Mouse (Mus musculus) forebrain, embryonic 15.5 days (tissue): Measurements from ENCODE around the gene Cavin4. TPM values are rescaled to one million over a fixed set of nuclear protein-coding genes. Genes with fewer than 3 reads are reported as not detected.

Source experiments
- ATAC-seq: fragments of 200-750 bp; cut with Nextera tagmentation; replicated peaks from 2 replicates; pipeline ENCODE4 v1.8.0; 2017; ENCODE audit warnings: mild to moderate bottlenecking, moderate TSS enrichment, moderate library complexity
- H3K27ac ChIP-seq: fragments of 300-500 bp; sonication (generic); replicated peaks from 2 replicates; pipeline ENCODE4 v1.5.1; 2015; ENCODE audit warnings: mild to moderate bottlenecking, inconsistent platforms
- H3K27me3 ChIP-seq: fragments of 300-500 bp; sonication (generic); 2 replicates; pipeline ENCODE4 v1.6.1; 2015; ENCODE audit warnings: inconsistent platforms
- H3K36me3 ChIP-seq: fragments of 300-500 bp; sonication (generic); 2 replicates; pipeline ENCODE4 v1.6.1; 2015; ENCODE audit warnings: mild to moderate bottlenecking, inconsistent platforms
- H3K4me1 ChIP-seq: fragments of 300-500 bp; sonication (generic); 2 replicates; pipeline ENCODE4 v1.6.1; 2015; ENCODE audit warnings: inconsistent platforms
- H3K4me2 ChIP-seq: fragments of 300-500 bp; sonication (generic); replicated peaks from 2 replicates; pipeline ENCODE4 v1.6.1; 2015; ENCODE audit warnings: mild to moderate bottlenecking, inconsistent platforms
- H3K4me3 ChIP-seq: fragments of 300-500 bp; sonication (generic); 2 replicates; pipeline ENCODE4 v1.5.1; 2015; ENCODE audit warnings: mild to moderate bottlenecking, inconsistent platforms
- H3K9ac ChIP-seq: fragments of 300-500 bp; sonication (generic); replicated peaks from 2 replicates; pipeline ENCODE4 v1.6.1; 2015; ENCODE audit warnings: mild to moderate bottlenecking, inconsistent platforms
- H3K9me3 ChIP-seq: fragments of 300-500 bp; sonication (generic); 2 replicates; pipeline ENCODE4 v1.6.1; 2016; ENCODE audit warnings: inconsistent platforms
- WGBS: fragments of 180-500 bp; shearing (Covaris S2); methylation state at CpG from one replicate; pipeline ENCODE4 v1.1.7; 2015; ENCODE audit warnings: mixed read lengths; 5-methylcytosine and 5-hydroxymethylcytosine counted together
- polyA plus RNA-seq: library from polyadenylated mRNA; unstranded; fragments of >200 nt; fragmentation: Nextera tagmentation; extraction: Ambion mirVana; gene quantifications from 2 replicates; pipeline ENCODE4 v1.2.1, GENCODE M21; 2015

The Cavin4 gene
- polyA plus RNA-seq, 1 experiment from 2014 or later: 1.6 TPM

GRCm38 (mm10) chr4:48639503-48639902 lies 23.8 kb upstream of the Cavin4 start:
- H3K9ac ChIP-seq: no peak overlapping the region
- 93% methylated on average over 17 of the region's 17 CpGs for WGBS
- no peaks in the 10 kb centered on the region for H3K9me3 ChIP-seq
- peaks cover 53% of the 10 kb centered on the region for H3K36me3 ChIP-seq
- H3K4me1 ChIP-seq: no peaks in the 10 kb centered on the region
- ATAC-seq: no peak
- no peak overlapping the region for H3K27ac ChIP-seq
- no peak overlapping the region for H3K4me3 ChIP-seq
- no peak overlapping the region for H3K4me2 ChIP-seq
- H3K27me3 ChIP-seq: no peaks in the 10 kb centered on the region

- 88% methylated on average over 6 of the region's 6 CpGs for WGBS
- H3K4me2 ChIP-seq: no peak overlapping the region
- H3K4me1 ChIP-seq: no peaks in the 10 kb centered on the region
- no peak overlapping the region for H3K4me3 ChIP-seq
- H3K9ac ChIP-seq: no peak overlapping the region
- no peak overlapping the region for H3K27ac ChIP-seq
- no peak for ATAC-seq
- H3K36me3 ChIP-seq: peaks cover 61% of the 10 kb centered on the region
- H3K27me3 ChIP-seq: no peaks in the 10 kb centered on the region
- H3K9me3 ChIP-seq: no peaks in the 10 kb centered on the region
These were observed 19.5 kb upstream of the Cavin4 start for GRCm38 (mm10) chr4:48643801-48644200.

GRCm38 (mm10) chr4:48646143-48646542 lies 17.2 kb upstream of the Cavin4 start:
- H3K27me3 ChIP-seq: no peaks in the 10 kb centered on the region
- no peaks in the 10 kb centered on the region for H3K9me3 ChIP-seq
- H3K9ac ChIP-seq: no peak overlapping the region
- H3K4me1 ChIP-seq: peaks cover 3% of the 10 kb centered on the region; the same call in 1 of the 2 replicates
- 0 out of 2 replicates have a peak, but pooled peaks have one; percentile 54 for ATAC-seq
- no peak overlapping the region for H3K4me2 ChIP-seq
- no peak overlapping the region for H3K27ac ChIP-seq
- peaks cover 60% of the 10 kb centered on the region for H3K36me3 ChIP-seq
- no peak overlapping the region for H3K4me3 ChIP-seq
- 84% methylated on average over 5 of the region's 5 CpGs for WGBS

- WGBS: 87% methylated on average over 10 of the region's 10 CpGs
- ATAC-seq: no peak
- H3K36me3 ChIP-seq: peaks cover 67% of the 10 kb centered on the region
These were observed 12.5 kb upstream of the Cavin4 start for GRCm38 (mm10) chr4:48650617-48651360.

GRCm38 (mm10) chr4:48654118-48654517 lies 9.2 kb upstream of the Cavin4 start:
- Histone ChIP-seq H3K4me3 (no peak overlapping the region), H3K27ac (no peak overlapping the region), H3K4me1 (peaks cover 3% of the 10 kb centered on the region; the same call in 1 of the 2 replicates), H3K27me3 (no peaks in the 10 kb centered on the region), H3K36me3 (peaks cover 71% of the 10 kb centered on the region), H3K9me3 (no peaks in the 10 kb centered on the region), H3K9ac (no peak overlapping the region), H3K4me2 (no peak overlapping the region)
- ATAC-seq: no peak
- 81% methylated on average over 4 of the region's 4 CpGs for whole genome bisulfite sequencing

More at GRCm38 (mm10) chr4:48650617-48651360, 12.5 kb upstream of the Cavin4 start:
- no peak overlapping the region for H3K27ac ChIP-seq
- H3K9ac ChIP-seq: no peak overlapping the region
- no peaks in the 10 kb centered on the region for H3K9me3 ChIP-seq
- no peak overlapping the region for H3K4me3 ChIP-seq
- H3K4me2 ChIP-seq: no peak overlapping the region
- H3K4me1 ChIP-seq: peaks cover 3% of the 10 kb centered on the region; the same call in 1 of the 2 replicates
- no peaks in the 10 kb centered on the region for H3K27me3 ChIP-seq

GRCm38 (mm10) chr4:48656530-48656929 lies 6.8 kb upstream of the Cavin4 start:
- Histone ChIP-seq H3K9ac (no peak overlapping the region), H3K9me3 (no peaks in the 10 kb centered on the region), H3K27ac (no peak overlapping the region), H3K36me3 (peaks cover 64% of the 10 kb centered on the region), H3K4me3 (no peak overlapping the region), H3K4me1 (peaks cover 5% of the 10 kb centered on the region), H3K27me3 (no peaks in the 10 kb centered on the region), H3K4me2 (no peak overlapping the region)
- WGBS: 93% methylated on average over 8 of the region's 8 CpGs
- ATAC-seq: no peak

GRCm38 (mm10) chr4:48660144-48660543 lies 3.2 kb upstream of the Cavin4 start:
- ATAC-seq: no peak

GRCm38 (mm10) chr4:48660619-48661575 lies 2.4 kb upstream of the Cavin4 start:
- no peak overlapping the region for H3K4me3 ChIP-seq
- H3K9me3 ChIP-seq: no peaks in the 10 kb centered on the region
- no peak overlapping the region for H3K4me2 ChIP-seq
- H3K36me3 ChIP-seq: peaks cover 61% of the 10 kb centered on the region
- WGBS: 67% methylated on average over 7 of the region's 7 CpGs
- peak overlapping the region; percentile 49 for H3K27ac ChIP-seq
- H3K9ac ChIP-seq: no peak overlapping the region
- peaks cover 6% of the 10 kb centered on the region for H3K4me1 ChIP-seq
- ATAC-seq: peak; percentile 31; the same call in 1 of the 2 replicates
- no peaks in the 10 kb centered on the region for H3K27me3 ChIP-seq

More at GRCm38 (mm10) chr4:48660144-48660543, 3.2 kb upstream of the Cavin4 start:
- Histone ChIP-seq H3K4me1 (peaks cover 6% of the 10 kb centered on the region), H3K9me3 (no peaks in the 10 kb centered on the region), H3K36me3 (peaks cover 61% of the 10 kb centered on the region), H3K27ac (0 out of 2 replicates have a peak overlapping the region, but pooled peaks have one; percentile 49), H3K9ac (no peak overlapping the region), H3K27me3 (no peaks in the 10 kb centered on the region), H3K4me2 (no peak overlapping the region), H3K4me3 (no peak overlapping the region)
- WGBS: 86% methylated on average over 4 of the region's 4 CpGs

GRCm38 (mm10) chr4:48664021-48664420 lies 707 bp downstream of the Cavin4 start:
- H3K27me3 ChIP-seq: no peaks in the 10 kb centered on the region
- H3K9me3 ChIP-seq: no peaks in the 10 kb centered on the region
- no peak overlapping the region for H3K4me3 ChIP-seq
- no peak overlapping the region for H3K9ac ChIP-seq
- H3K4me2 ChIP-seq: no peak overlapping the region
- H3K4me1 ChIP-seq: peaks cover 6% of the 10 kb centered on the region
- H3K36me3 ChIP-seq: peaks cover 39% of the 10 kb centered on the region
- 91% methylated on average over 6 of the region's 6 CpGs for WGBS
- H3K27ac ChIP-seq: no peak overlapping the region
- ATAC-seq: no peak

GRCm38 (mm10) chr4:48667279-48667678 lies 4.0 kb downstream of the Cavin4 start:
- H3K36me3 ChIP-seq: peaks cover 22% of the 10 kb centered on the region
- H3K9ac ChIP-seq: no peak overlapping the region
- no peak overlapping the region for H3K4me2 ChIP-seq
- no peak overlapping the region for H3K4me3 ChIP-seq
- H3K9me3 ChIP-seq: no peaks in the 10 kb centered on the region
- 89% methylated on average over 6 of the region's 6 CpGs for WGBS
- no peak for ATAC-seq
- no peak overlapping the region for H3K27ac ChIP-seq
- no peaks in the 10 kb centered on the region for H3K27me3 ChIP-seq
- no peaks in the 10 kb centered on the region for H3K4me1 ChIP-seq

GRCm38 (mm10) chr4:48672915-48673314 lies 9.6 kb downstream of the Cavin4 start:
- H3K4me1 ChIP-seq: no peaks in the 10 kb centered on the region
- H3K4me2 ChIP-seq: no peak overlapping the region
- 91% methylated on average over 5 of the region's 5 CpGs for WGBS
- H3K27me3 ChIP-seq: no peaks in the 10 kb centered on the region
- H3K4me3 ChIP-seq: no peak overlapping the region
- no peak for ATAC-seq
- no peak overlapping the region for H3K27ac ChIP-seq
- no peaks in the 10 kb centered on the region for H3K9me3 ChIP-seq
- H3K9ac ChIP-seq: no peak overlapping the region
- H3K36me3 ChIP-seq: peaks cover 27% of the 10 kb centered on the region

- Histone ChIP-seq H3K27me3 (no peaks in the 10 kb centered on the region), H3K4me1 (no peaks in the 10 kb centered on the region), H3K9me3 (no peaks in the 10 kb centered on the region), H3K36me3 (peaks cover 27% of the 10 kb centered on the region), H3K9ac (no peak overlapping the region), H3K27ac (no peak overlapping the region), H3K4me2 (no peak overlapping the region), H3K4me3 (no peak overlapping the region)
- 92% methylated on average over 7 of the region's 7 CpGs for WGBS
- ATAC-seq: no peak
These were observed 11.1 kb downstream of the Cavin4 start for GRCm38 (mm10) chr4:48674412-48674811.
